Mouse (Mus musculus): ENCODE results near the gene Gm28778.
"Not testable (repeated sequence)": the region's sequence is repeated elsewhere in the genome, so short reads cannot be mapped to it uniquely, and the experiment has no call there.

The Gm28778 gene

GRCm38 (mm10) chr1:53296581-53297383, at the start of gene Gm28778, which contains the start of the genes Pms1 and Ormdl1:
TSS of gene Gm28778 (plus strand) at chr1:53297111.
TSS of gene Pms1 (minus strand) at chr1:53297018.
TSS of gene Ormdl1 (plus strand) at chr1:53297095.
- DNase-seq, result peak; percentile 93

- not testable (repeated sequence) for DNase-seq
Measured at GRCm38 (mm10) chr1:53264958-53265612, 31.8 kb upstream of the Gm28778 start.

GRCm38 (mm10) chr1:53269901-53270300, 27.0 kb upstream of the Gm28778 start:
- DNase-seq, result no peak

- DNase-seq, result peak; percentile 44
Measured at GRCm38 (mm10) chr1:53272646-53273045, 24.3 kb upstream of the Gm28778 start.

- no peak for DNase-seq
Measured at GRCm38 (mm10) chr1:53291197-53291596, 5.7 kb upstream of the Gm28778 start.

- DNase-seq, result no peak
Measured at GRCm38 (mm10) chr1:53300506-53300905, 3.6 kb downstream of the Gm28778 start.

- peak; percentile 85 for DNase-seq
Measured at GRCm38 (mm10) chr1:53312989-53313967, 16.4 kb downstream of the Gm28778 start, which contains the start of gene Osgepl1. TSS of gene Osgepl1 (plus strand) at chr1:53313624.

GRCm38 (mm10) chr1:53321662-53322344, 24.9 kb downstream of the Gm28778 start:
- no peak for DNase-seq

- no peak for DNase-seq
Measured at GRCm38 (mm10) chr1:53323254-53323653, 26.3 kb downstream of the Gm28778 start.

GRCm38 (mm10) chr1:53324277-53324676, 27.4 kb downstream of the Gm28778 start:
- DNase-seq, result no peak

- no peak for DNase-seq
Measured at GRCm38 (mm10) chr1:53324827-53325494, 28.1 kb downstream of the Gm28778 start.

- not testable (repeated sequence) for DNase-seq
Measured at GRCm38 (mm10) chr1:53333527-53333926, 36.6 kb downstream of the Gm28778 start.

GRCm38 (mm10) chr1:53335465-53335864, 38.6 kb downstream of the Gm28778 start:
- DNase-seq, result no peak

GRCm38 (mm10) chr1:53337403-53337802, 40.5 kb downstream of the Gm28778 start:
- not testable (repeated sequence) for DNase-seq

GRCm38 (mm10) chr1:53341071-53341470, 44.2 kb downstream of the Gm28778 start:
- no peak for DNase-seq

GRCm38 (mm10) chr1:53352327-53353261, 55.7 kb downstream of the Gm28778 start, which contains the start of the genes Asdurf, Gm28551 and Asnsd1:
TSS of gene Asdurf (minus strand) at chr1:53352619.
TSS of gene Gm28551 (minus strand) at chr1:53352667.
TSS of gene Asnsd1 (minus strand) at chr1:53352752.
- DNase-seq, result peak; percentile 94

- no peak for DNase-seq
Measured at GRCm38 (mm10) chr1:53358988-53359387, 62.1 kb downstream of the Gm28778 start.

Measured in right cerebral cortex, postnatal 14 days (tissue).